Mouse (Mus musculus) neutrophil, adult 65 days (primary cell): ENCODE measurements around the gene Fgf13. TPM values are rescaled to one million over a fixed set of nuclear protein-coding genes. Genes with fewer than 3 reads are reported as not detected.

Experiments used
- total RNA-seq: library from RNA; stranded (reverse); gene quantifications from 2 replicates; pipeline ENCODE4 v1.2.4, GENCODE M21; 2023

The Fgf13 gene
- total RNA-seq = not detected in 2 replicates

GRCm38 (mm10) chrX:59567695-59568431 is at the start of gene Fgf13:
TSS of gene Fgf13 (minus strand) at chrX:59568071.

